In the genomic region with DNA sequence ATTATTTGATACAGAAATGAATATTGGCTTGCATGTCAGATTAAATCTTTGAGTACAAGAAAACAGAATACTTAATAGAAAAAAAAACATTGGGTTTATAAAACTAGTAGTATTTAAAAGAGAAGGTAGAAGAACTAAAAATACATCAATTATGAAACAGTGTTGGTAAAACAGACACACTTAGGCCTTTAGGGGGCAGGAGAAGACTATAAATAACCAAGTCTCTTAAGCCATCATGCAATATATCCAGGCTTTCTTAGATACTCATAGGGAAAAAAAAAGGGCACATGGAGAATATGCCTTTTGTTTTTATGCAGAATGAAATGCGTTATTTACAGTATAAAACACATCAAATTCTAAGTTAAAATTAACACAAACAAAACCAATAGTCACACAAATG, we compare ENCODE assay signal across 12 mouse cellular contexts.
DNase-seq lines count a peak whose midpoint lies in the region; ATAC-seq and TF ChIP-seq lines count a peak whose summit lies in the region.
"Had no signal": no experiment of that assay in that cellular context is flagged by ENCODE, and none has a peak within 500 bp of the region (broad histone marks: within the 10 kb centered on the region; RNA-seq: fewer than 3 reads in every experiment).

No protein-coding gene starts in this region.

- no peak overlapping the region for H3K27ac ChIP-seq in heart, postnatal 0 days (ENCODE audit: low read depth)
- H3K27ac ChIP-seq in heart, embryonic 10.5 days: no peak overlapping the region
- H3K27ac ChIP-seq: heart, embryonic 15.5 days; liver, embryonic 15.5 days; neural tube, embryonic 12.5 days had no signal

- H3K4me2 ChIP-seq in heart, postnatal 0 days (ENCODE audit: low read depth, low read length): no peak overlapping the region
- H3K4me2 ChIP-seq: heart, embryonic 15.5 days; liver, embryonic 15.5 days; neural tube, embryonic 12.5 days had no signal

- H3K27me3 ChIP-seq in heart, postnatal 0 days (ENCODE audit: control insufficient read depth, insufficient read depth, low read length): no peaks in the 10 kb centered on the region
- no peaks in the 10 kb centered on the region for H3K27me3 ChIP-seq in heart, embryonic 10.5 days (ENCODE audit: insufficient read depth, poor library complexity, severe bottlenecking)
- H3K27me3 ChIP-seq: heart, embryonic 15.5 days; liver, embryonic 15.5 days; neural tube, embryonic 12.5 days; Patski had no signal

- no peak for TF ChIP-seq EP300 in heart, postnatal 0 days (IDR thresholded peaks at IDR 0.05; ENCODE audit: low read depth)

- no peaks in the 10 kb centered on the region for H3K9me3 ChIP-seq in heart, postnatal 0 days (replicated peaks; ENCODE audit: control insufficient read depth, low read length)
- H3K9me3 ChIP-seq in heart, embryonic 10.5 days: no peaks in the 10 kb centered on the region
- H3K9me3 ChIP-seq: heart, embryonic 15.5 days; liver, embryonic 15.5 days; neural tube, embryonic 12.5 days had no signal

- ATAC-seq in heart, postnatal 0 days (ENCODE audit: insufficient read depth, low read depth): no peak
- ATAC-seq: Patski had no signal

- H3K36me3 ChIP-seq in heart, postnatal 0 days (replicated peaks; ENCODE audit: control insufficient read depth, insufficient read depth, low read length): no peaks in the 10 kb centered on the region
- H3K36me3 ChIP-seq in heart, embryonic 10.5 days: peaks cover 11% of the 10 kb centered on the region; the same call in 1 of the 2 replicates
- H3K36me3 ChIP-seq: heart, embryonic 15.5 days; neural tube, embryonic 12.5 days had no signal

- peak; percentile 48 for TF ChIP-seq CTCF in heart, postnatal 0 days (IDR thresholded peaks at IDR 0.05; ENCODE audit: low read depth)

- no peak overlapping the region for H3K9ac ChIP-seq in heart, postnatal 0 days (replicated peaks; ENCODE audit: low read depth, low read length)
- H3K9ac ChIP-seq: heart, embryonic 15.5 days; liver, embryonic 15.5 days; neural tube, embryonic 12.5 days had no signal

- no peaks in the 10 kb centered on the region for H3K4me1 ChIP-seq in heart, postnatal 0 days (ENCODE audit: control insufficient read depth, insufficient read depth)
- H3K4me1 ChIP-seq in heart, embryonic 10.5 days: no peaks in the 10 kb centered on the region
- H3K4me1 ChIP-seq: liver, embryonic 15.5 days; neural tube, embryonic 12.5 days had no signal

- no peak overlapping the region for H3K4me3 ChIP-seq in heart, postnatal 0 days (ENCODE audit: low read depth, low read length)
- H3K4me3 ChIP-seq in heart, embryonic 10.5 days: no peak overlapping the region
- H3K4me3 ChIP-seq: heart, embryonic 15.5 days; liver, embryonic 15.5 days; neural tube, embryonic 12.5 days had no signal

- DNase-seq in heart, postnatal 0 days (ENCODE audit: low spot score): peak; percentile 28
- DNase-seq in heart, embryonic 10.5 days (ENCODE audit: low spot score): no peak
- DNase-seq in 416B (ENCODE audit: low read depth): peak; percentile 73
- DNase-seq in adipocyte (ENCODE audit: low spot score): peak; percentile 84
- DNase-seq in induced T-regulatory cell, adult 2 months (ENCODE audit: low read depth): peak; percentile 38
- no peak for DNase-seq in Muller cell, postnatal 12 days (ENCODE audit: inconsistent ontology term)
- no peak for DNase-seq in layer of hippocampus, adult 18-20 months (ENCODE audit: low spot score in 2 of 2)
- no peak for DNase-seq in gastrocnemius, postnatal 4 days (ENCODE audit: low spot score in 2 of 2)

- WGBS in heart, postnatal 0 days: 70% methylated on average over 1 of the region's 1 CpGs
- WGBS in heart, embryonic 10.5 days: 88% methylated on average over 1 of the region's 1 CpGs

Comparison
In these comparisons a context has a peak if more than half of its experiments do, and no peak if none do; other contexts are left out.
1. DNase-seq: peak in heart, postnatal 0 days (single experiment), 416B (single experiment), adipocyte (single experiment) and induced T-regulatory cell, adult 2 months (single experiment); none in heart, embryonic 10.5 days (single experiment), Muller cell, postnatal 12 days (single experiment), layer of hippocampus, adult 18-20 months (0 of 2) and gastrocnemius, postnatal 4 days (0 of 2).